Mouse (Mus musculus) CH12.LX (cell line): Measurements from ENCODE around the gene Ppa2. TPM values are rescaled to one million over a fixed set of nuclear protein-coding genes. Genes with fewer than 3 reads are reported as not detected.

Experiments used
- DNase-seq: peaks from one replicate; pipeline ENCODE4 v3.0.0-alpha.2; 2013; ENCODE audit errors: extremely low read depth
- H3K27ac ChIP-seq: 2 replicates; pipeline ENCODE4 v1.5.1; 2012; ENCODE audit warnings: low read depth, mild to moderate bottlenecking, control low read depth, moderate library complexity; ENCODE audit not compliant: insufficient read depth
- H3K27me3 ChIP-seq: replicated peaks from 2 replicates; pipeline ENCODE3; 2012; ENCODE audit warnings: inconsistent platforms
- H3K36me3 ChIP-seq, 2 experiments: replicated peaks in 1 of 2; 2 replicates each; pipeline versions ENCODE3 to v1.6.1; 2012; ENCODE audit warnings: inconsistent platforms in 1 of 2, low read length in 1 of 2, mild to moderate bottlenecking in 1 of 2, mixed read lengths in 1 of 2, moderate library complexity in 1 of 2; ENCODE audit not compliant: control insufficient read depth in 1 of 2, insufficient read depth in 1 of 2
- H3K4me1 ChIP-seq, 2 experiments: 2 replicates each; pipeline ENCODE4 v1.6.1; 2012; ENCODE audit warnings: inconsistent platforms in 1 of 2, moderate library complexity in 1 of 2; ENCODE audit not compliant: insufficient read depth in 2 of 2, control insufficient read depth in 1 of 2
- H3K4me2 ChIP-seq: 2 replicates; pipeline ENCODE4 v1.6.1; 2012; ENCODE audit warnings: low read depth, mild to moderate bottlenecking, control low read depth; ENCODE audit not compliant: poor library complexity, insufficient read depth, severe bottlenecking
- H3K4me3 ChIP-seq, 3 experiments: fragments of 150-350 bp in 1 of 3; sonication (generic) in 1 of 3; replicated peaks in 1 of 3; 2 replicates each; pipeline versions ENCODE3 to v1.5.1; 2011 to 2012; ENCODE audit warnings: low read depth in 2 of 3, low read length in 2 of 3, mild to moderate bottlenecking in 2 of 3, moderate library complexity in 2 of 3, control low read depth in 1 of 3, improper control_type of control experiment in 1 of 3, inconsistent platforms in 1 of 3, mixed read lengths in 1 of 3; ENCODE audit not compliant: poor library complexity in 1 of 3
- H3K79me2 ChIP-seq: replicated peaks from 2 replicates; pipeline ENCODE4 v1.6.1; 2012; ENCODE audit warnings: mild to moderate bottlenecking, moderate library complexity; ENCODE audit not compliant: control insufficient read depth, poor library complexity, insufficient read depth, severe bottlenecking; ENCODE audit errors: extremely low read depth
- H3K9ac ChIP-seq: 2 replicates; pipeline ENCODE4 v1.6.1; 2012; ENCODE audit warnings: low read depth, mild to moderate bottlenecking, control low read depth, moderate library complexity; ENCODE audit not compliant: insufficient read depth
- H3K9me3 ChIP-seq: replicated peaks from 2 replicates; pipeline ENCODE3; 2012; ENCODE audit warnings: low read length, inconsistent platforms, mixed read lengths
- CHD1 ChIP-seq: IDR thresholded peaks from 2 replicates; pipeline ENCODE4 v1.6.1; 2012; ENCODE audit warnings: low read depth, low read length, improper control_type of control experiment, inconsistent platforms
- E2F4 ChIP-seq: IDR thresholded peaks from 2 replicates; pipeline ENCODE4 v1.6.1; 2011; ENCODE audit warnings: low read depth, low read length, improper control_type of control experiment; ENCODE audit not compliant: insufficient replicate concordance
- EP300 ChIP-seq: IDR thresholded peaks from 2 replicates; pipeline ENCODE4 v1.6.1; 2011; ENCODE audit warnings: low read length, improper control_type of control experiment
- ETS1 ChIP-seq: conservative IDR thresholded peaks from 2 replicates; pipeline ENCODE4 v1.6.1; 2012; ENCODE audit warnings: low read depth, mild to moderate bottlenecking, inconsistent platforms, low read length, improper control_type of control experiment, moderate library complexity
- IRF4 ChIP-seq: IDR thresholded peaks from 2 replicates; pipeline ENCODE4 v1.6.1; 2014; ENCODE audit warnings: low read depth, mild to moderate bottlenecking, inconsistent platforms, low read length, improper control_type of control experiment
- JUND ChIP-seq: conservative IDR thresholded peaks from 2 replicates; pipeline ENCODE4 v1.6.1; 2011; ENCODE audit warnings: low read depth, low read length, improper control_type of control experiment
- MAFK ChIP-seq: IDR thresholded peaks from 2 replicates; pipeline ENCODE4 v1.6.1; 2011; ENCODE audit warnings: low read length, improper control_type of control experiment; ENCODE audit not compliant: insufficient replicate concordance
- MAX ChIP-seq: IDR thresholded peaks from 2 replicates; pipeline ENCODE4 v1.6.1; 2011; ENCODE audit warnings: low read length, improper control_type of control experiment
- MAZ ChIP-seq: IDR thresholded peaks from 2 replicates; pipeline ENCODE4 v1.6.1; 2012; ENCODE audit warnings: low read depth, mild to moderate bottlenecking, inconsistent platforms, low read length, improper control_type of control experiment, moderate library complexity
- MEF2A ChIP-seq: IDR thresholded peaks from 2 replicates; pipeline ENCODE4 v1.6.1; 2014; ENCODE audit warnings: low read depth, mild to moderate bottlenecking, inconsistent platforms, low read length, improper control_type of control experiment, borderline replicate concordance
- MXI1 ChIP-seq: IDR thresholded peaks from 2 replicates; pipeline ENCODE4 v1.6.1; 2011; ENCODE audit warnings: mild to moderate bottlenecking, low read depth, low read length, improper control_type of control experiment
- NELFE ChIP-seq: IDR thresholded peaks from 2 replicates; pipeline ENCODE4 v1.6.1; 2011; ENCODE audit warnings: low read depth, low read length, improper control_type of control experiment
- NRF1 ChIP-seq: IDR thresholded peaks from 2 replicates; pipeline ENCODE4 v1.6.1; 2014; ENCODE audit warnings: low read depth, mild to moderate bottlenecking, inconsistent platforms, low read length, improper control_type of control experiment, moderate library complexity
- PAX5 ChIP-seq: IDR thresholded peaks from 2 replicates; pipeline ENCODE4 v1.6.1; 2012; ENCODE audit warnings: low read length, inconsistent platforms, mixed read lengths
- POLR2AphosphoS2 ChIP-seq: IDR thresholded peaks from 2 replicates; pipeline ENCODE4 v1.6.1; 2011; ENCODE audit warnings: low read depth, low read length, improper control_type of control experiment
- TCF12 ChIP-seq: IDR thresholded peaks from 2 replicates; pipeline ENCODE4 v1.6.1; 2014; ENCODE audit warnings: low read depth, mild to moderate bottlenecking, inconsistent platforms, low read length, improper control_type of control experiment
- USF1 ChIP-seq: IDR thresholded peaks from 2 replicates; pipeline ENCODE4 v1.6.1; 2014; ENCODE audit warnings: low read depth, mild to moderate bottlenecking, inconsistent platforms, low read length, improper control_type of control experiment
- ZMIZ1 ChIP-seq: IDR thresholded peaks from 2 replicates; pipeline ENCODE4 v1.6.1; 2012; ENCODE audit warnings: low read depth, mild to moderate bottlenecking, inconsistent platforms, low read length, improper control_type of control experiment
- dilution Hi-C: fragments of 300-500 bp; cut with MboI; formaldehyde crosslinking; loops from 2 replicates; pipeline ENCODE4 v1.14.3; 2020; ENCODE audit warnings: low sequenced_read_pairs; ENCODE audit not compliant: extremely low pct_unique_long_range_greater_than_20kb, extremely low pct_ligation_motif_present
- in situ Hi-C: fragments of 300-500 bp; cut with MboI; formaldehyde crosslinking; loops from 3 replicates; pipeline ENCODE4 v1.14.3; 2019; ENCODE audit warnings: low sequenced_read_pairs, low pct_ligation_motif_present, low pct_unique_long_range_greater_than_20kb, mixed read lengths
- polyA plus RNA-seq: library from polyadenylated mRNA; unstranded; fragments of >175 nt; gene quantifications from 2 replicates; pipeline ENCODE4 v1.2.1, GENCODE M21; 2012; ENCODE audit warnings: low read depth; ENCODE audit not compliant: insufficient read length
- total RNA-seq, 2 experiments: library from RNA; depleted of rRNA; stranded (reverse); fragments of 300-350 nt in 1 of 2; fragments of >200 nt in 1 of 2; gene quantifications; 2 replicates each; pipeline ENCODE4 v1.2.3; 2012 to 2014

Ppa2 gene
- total and polyA plus RNA-seq, 3 experiments = 98.3 to 132 (median 119) TPM

DNA sequence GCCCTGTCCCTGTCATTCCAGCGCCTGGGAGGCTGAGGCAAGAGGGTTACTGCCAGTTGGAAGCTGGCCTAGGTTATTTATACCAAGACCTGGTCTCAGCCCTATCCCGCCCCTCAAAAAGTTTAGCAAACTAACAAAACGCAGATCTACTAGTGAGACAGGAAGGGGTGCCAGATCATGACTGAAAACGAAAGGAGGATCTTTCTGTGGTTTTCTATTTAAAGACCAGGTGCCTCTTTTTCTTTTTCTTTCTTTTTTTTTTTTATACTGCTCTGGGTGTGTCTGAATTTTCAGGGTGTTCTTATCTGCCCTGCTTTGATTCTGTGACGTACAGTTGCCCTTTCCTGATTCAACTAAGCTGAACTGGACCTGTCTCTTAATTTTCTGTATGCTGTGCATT lies 22.4 kb downstream of the Ppa2 start (continued):
- TF ChIP-seq JUND (peak; percentile 100), USF1 (no peak), EP300 (peak; percentile 99), CHD1 (peak; percentile 85; the same call in 1 of the 2 replicates), NRF1 (no peak; the same call in 1 of the 2 replicates), TCF12 (peak; percentile 98), ZMIZ1 (peak; percentile 32; the same call in 1 of the 2 replicates), PAX5 (no peak), ETS1 (peak; percentile 99), E2F4 (peak; percentile 94; the same call in 1 of the 2 replicates), NELFE (peak; percentile 68; the same call in 1 of the 2 replicates)
- TF ChIP-seq, all 38 proteins: peak for 30

DNA sequence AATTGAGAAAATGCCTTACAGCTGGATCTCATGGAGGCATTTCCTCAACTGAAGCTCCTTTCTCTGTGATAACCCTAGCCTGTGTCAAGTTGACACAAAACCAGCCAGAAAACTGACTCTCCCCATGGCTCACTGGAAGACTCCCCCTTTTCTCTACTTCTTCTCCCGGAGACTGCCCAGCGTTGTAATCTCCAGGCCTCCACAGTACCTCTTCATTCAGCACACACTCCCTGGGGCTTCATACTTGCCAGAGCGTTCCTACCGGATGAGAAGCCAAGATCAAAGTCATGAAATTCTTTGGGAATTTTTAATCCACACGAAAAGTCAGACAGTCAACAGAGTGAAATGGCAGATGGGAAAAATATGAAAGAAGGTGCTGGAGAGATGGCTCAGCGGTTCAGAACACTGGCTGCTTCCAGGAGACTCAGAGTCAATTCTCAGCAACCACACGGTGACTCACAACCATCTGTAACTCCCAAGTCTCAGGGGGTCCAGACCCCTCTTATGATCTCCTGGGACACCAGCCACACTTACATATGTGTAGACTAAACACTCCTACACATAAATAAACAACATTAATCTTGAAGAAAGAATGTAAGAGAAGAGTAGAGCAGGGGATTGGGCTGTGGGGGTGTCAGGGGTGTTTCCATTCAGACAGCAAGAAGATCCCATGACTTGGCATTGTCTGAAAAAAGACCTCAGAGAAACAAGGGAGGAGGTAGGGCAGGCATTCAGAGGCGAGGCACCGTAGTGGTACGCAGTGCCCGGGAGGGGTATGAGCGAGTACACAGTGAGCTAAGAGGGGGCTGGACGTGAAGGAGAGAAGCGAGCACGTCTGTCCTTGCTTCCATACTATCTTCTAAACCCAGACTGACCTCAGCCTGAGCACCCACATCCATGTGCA lies 23.6 kb downstream of the Ppa2 start:
- Histone ChIP-seq H3K36me3 (peaks cover 4 to 25% of the 10 kb centered on the region in 2 experiments), H3K4me1 (peaks cover 38 to 82% of the 10 kb centered on the region in 2 experiments), H3K9ac (peak overlapping the region; percentile 14; the same call in 1 of the 2 replicates), H3K4me2 (peak overlapping the region; percentile 23), H3K27me3 (no peaks in the 10 kb centered on the region), H3K79me2 (no peaks in the 10 kb centered on the region), H3K4me3 (peak overlapping the region in 1 of 3 experiments; percentile 1), H3K9me3 (no peaks in the 10 kb centered on the region), H3K27ac (peak overlapping the region; percentile 77)
- dilution Hi-C loops = no loop called here
- TF ChIP-seq ZMIZ1 (no peak), MAX (0 out of 2 replicates have a peak, but pooled peaks have one; percentile 35), USF1 (no peak), IRF4 (0 out of 2 replicates have a peak, but pooled peaks have one; percentile 14), JUND (no peak), MAZ (peak; percentile 28; the same call in 1 of the 2 replicates), MAFK (peak; percentile 5; the same call in 1 of the 2 replicates), EP300 (peak; percentile 62), ETS1 (peak; percentile 50), POLR2AphosphoS2 (no peak), MEF2A (no peak), NELFE (0 out of 2 replicates have a peak, but pooled peaks have one; percentile 44), MXI1 (0 out of 2 replicates have a peak, but pooled peaks have one; percentile 7)
- in situ Hi-C loops = loop anchor here (10.0 to 25.0 kb wide), 4 partner anchors 51 to 479 kb away; no protein-coding TSS in a partner anchor
- DNase-seq = peak; percentile 45
